In the genomic region with DNA sequence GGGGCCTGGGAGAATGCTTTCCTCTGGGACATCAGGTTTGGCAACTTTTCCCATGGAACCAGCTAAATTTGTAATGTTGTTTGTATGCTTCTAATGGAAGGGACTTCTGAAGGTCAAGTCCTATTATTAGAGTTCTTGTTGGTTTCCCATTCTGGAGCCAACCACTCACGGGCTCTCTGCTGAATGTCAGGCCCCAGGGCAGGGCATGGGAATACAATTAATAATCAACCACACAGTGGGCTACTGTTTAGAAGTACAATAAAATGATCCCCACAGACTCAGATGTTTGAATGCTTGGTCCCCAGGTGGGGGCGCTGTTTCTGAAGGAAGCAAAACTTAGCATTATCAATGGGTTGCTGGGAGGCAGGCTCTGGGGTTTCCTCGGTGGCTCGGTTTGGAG, we compare ENCODE assay signal across 19 mouse cellular contexts.
DNase-seq lines count a peak whose midpoint lies in the region; TF ChIP-seq lines count a peak whose summit lies in the region.
"Had no signal": no experiment of that assay in that cellular context is flagged by ENCODE, and none has a peak within 500 bp of the region (broad histone marks: within the 10 kb centered on the region; RNA-seq: fewer than 3 reads in every experiment).

No protein-coding gene starts in this region.

- H3K79me2 ChIP-seq in heart, adult 2 months (replicated peaks; ENCODE audit: control insufficient read depth, insufficient read depth, low read length) = no peaks in the 10 kb centered on the region

- intact Hi-C loops in heart, adult 2 months (cut with DNase I) = no loop called here
- intact Hi-C loops in heart, postnatal 14 days (cut with DNase I) = no loop called here

- no peaks in the 10 kb centered on the region for H3K36me3 ChIP-seq in heart, adult 2 months (ENCODE audit: control insufficient read depth, insufficient read depth, low read length)
- H3K36me3 ChIP-seq: embryonic facial prominence, embryonic 15.5 days; forebrain, embryonic 10.5 days; hindbrain, embryonic 15.5 days had no signal

- peak; percentile 17; the same call in 1 of the 2 replicates for TF ChIP-seq CTCF in heart, adult 2 months (IDR thresholded peaks at IDR 0.05)
- TF ChIP-seq CTCF in layer of hippocampus, adult 2 months (conservative IDR thresholded peaks at IDR 0.05) = peak; percentile 29

- no peaks in the 10 kb centered on the region for H3K4me1 ChIP-seq in heart, adult 2 months (ENCODE audit: control insufficient read depth, insufficient read depth, low read length)
- H3K4me1 ChIP-seq: embryonic facial prominence, embryonic 15.5 days had no signal

- no peak for TF ChIP-seq EP300 in heart, adult 2 months (IDR thresholded peaks at IDR 0.05; ENCODE audit: insufficient read depth, low read depth, low read length)

- no peaks in the 10 kb centered on the region for H3K27me3 ChIP-seq in heart, adult 2 months (ENCODE audit: control insufficient read depth, insufficient read depth, low read length)
- H3K27me3 ChIP-seq: embryonic facial prominence, embryonic 15.5 days; hindbrain, embryonic 15.5 days had no signal

- WGBS in heart, adult 2 months = 84% methylated on average over 4 of the region's 4 CpGs

- H3K4me3 ChIP-seq in heart, adult 2 months = no peak overlapping the region
- H3K4me3 ChIP-seq in layer of hippocampus, adult 2 months = no peak overlapping the region
- H3K4me3 ChIP-seq: embryonic facial prominence, embryonic 15.5 days; erythroblast, embryonic 14.5 days; forebrain, embryonic 10.5 days; hindbrain, embryonic 15.5 days had no signal

- DNase-seq in heart, adult 2 months = no peak
- no peak for DNase-seq in heart, postnatal 14 days
- DNase-seq in layer of hippocampus, adult 2 months (ENCODE audit: low spot score in 2 of 2) = no peak
- no peak for DNase-seq in layer of hippocampus, postnatal 14 days (ENCODE audit: low spot score in 2 of 2)
- DNase-seq in kidney, postnatal 10 days = peak; percentile 30
- DNase-seq in right cerebral cortex, postnatal 25 days = no peak
- DNase-seq in frontal cortex, postnatal 25 days (ENCODE audit: low spot score in 2 of 2) = no peak
- DNase-seq: adrenal gland, postnatal 36 days; cerebellum, adult 11 months; cerebellum, adult 8-10 months; cerebellum, postnatal 14 days; embryo, embryonic 11 days; gastrocnemius, postnatal 36 days; heart, adult 11 months; heart, postnatal 36 days had no signal

- H3K9ac ChIP-seq in heart, adult 2 months (ENCODE audit: low read depth, low read length) = no peak overlapping the region
- H3K9ac ChIP-seq: embryonic facial prominence, embryonic 15.5 days; hindbrain, embryonic 15.5 days had no signal

- TF ChIP-seq POLR2A in heart, adult 2 months (IDR thresholded peaks at IDR 0.05; ENCODE audit: insufficient read depth, low read depth, low read length) = no peak

- H3K27ac ChIP-seq in heart, adult 2 months = no peak overlapping the region
- H3K27ac ChIP-seq in layer of hippocampus, adult 2 months = no peak overlapping the region
- H3K27ac ChIP-seq: embryonic facial prominence, embryonic 15.5 days; forebrain, embryonic 10.5 days; hindbrain, embryonic 15.5 days had no signal
